Mouse (Mus musculus) midbrain, embryonic 10.5 days (tissue): ENCODE measurements at regions not wholly inside any gene's neighbourhood (a gene's known extent, or its start where the extent isn't known, plus 50 kb on each side); places are given as distances from the start of the nearest gene placed in this dataset.
A peak's percentile ranks its signal among the peaks of the same experiment; 100 is the strongest.

Source experiments
- DNase-seq: peaks from one replicate; pipeline ENCODE4 v3.0.0-alpha.2; 2017; ENCODE audit warnings: low spot score
- H3K27ac ChIP-seq: fragments of 300-500 bp; sonication (generic); replicated peaks from 2 replicates; pipeline ENCODE4 v1.5.1; 2016; ENCODE audit warnings: mild to moderate bottlenecking
- H3K27me3 ChIP-seq: fragments of 300-500 bp; sonication (generic); 2 replicates; pipeline ENCODE4 v1.6.1; 2016; ENCODE audit warnings: low read depth, mild to moderate bottlenecking; ENCODE audit not compliant: poor library complexity, severe bottlenecking
- H3K36me3 ChIP-seq: fragments of 300-500 bp; sonication (generic); 2 replicates; pipeline ENCODE4 v1.6.1; 2016; ENCODE audit warnings: mild to moderate bottlenecking, moderate library complexity
- H3K4me1 ChIP-seq: fragments of 300-500 bp; sonication (generic); 2 replicates; pipeline ENCODE4 v1.6.1; 2016
- H3K4me3 ChIP-seq: fragments of 300-500 bp; sonication (generic); 2 replicates; pipeline ENCODE4 v1.5.1; 2016; ENCODE audit warnings: mild to moderate bottlenecking, moderate library complexity
- H3K9me3 ChIP-seq: fragments of 300-500 bp; sonication (generic); replicated peaks from 2 replicates; pipeline ENCODE4 v1.6.1; 2016; ENCODE audit warnings: mild to moderate bottlenecking
- WGBS: fragments of 180-500 bp; shearing (Covaris S2); methylation state at CpG from one replicate; pipeline ENCODE4 v1.1.7; 2016; 5-methylcytosine and 5-hydroxymethylcytosine counted together

DNA sequence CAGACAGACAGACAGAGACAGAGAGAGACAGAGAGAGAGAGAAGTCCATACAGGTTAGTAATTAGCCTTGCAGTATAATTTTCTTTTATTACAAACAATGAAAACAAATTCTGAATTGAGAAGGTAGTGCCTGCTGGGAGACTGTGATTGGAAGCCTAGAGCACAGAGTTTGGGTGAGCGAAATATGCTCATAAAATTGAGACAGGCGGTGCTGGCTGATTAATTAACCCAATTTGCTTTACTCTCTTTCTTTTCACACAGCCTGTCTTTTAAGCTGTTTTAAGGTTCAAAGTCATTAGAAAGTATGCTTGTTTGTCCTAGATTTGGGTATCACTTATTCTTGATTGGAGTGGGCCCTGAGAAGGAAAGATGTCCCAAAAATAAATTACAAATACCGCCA lies 816.1 kb downstream of the Car8 start:
- 93% methylated on average over 3 of the region's 3 CpGs for WGBS
- no peaks in the 10 kb centered on the region for H3K4me1 ChIP-seq
- no peak for DNase-seq

DNA sequence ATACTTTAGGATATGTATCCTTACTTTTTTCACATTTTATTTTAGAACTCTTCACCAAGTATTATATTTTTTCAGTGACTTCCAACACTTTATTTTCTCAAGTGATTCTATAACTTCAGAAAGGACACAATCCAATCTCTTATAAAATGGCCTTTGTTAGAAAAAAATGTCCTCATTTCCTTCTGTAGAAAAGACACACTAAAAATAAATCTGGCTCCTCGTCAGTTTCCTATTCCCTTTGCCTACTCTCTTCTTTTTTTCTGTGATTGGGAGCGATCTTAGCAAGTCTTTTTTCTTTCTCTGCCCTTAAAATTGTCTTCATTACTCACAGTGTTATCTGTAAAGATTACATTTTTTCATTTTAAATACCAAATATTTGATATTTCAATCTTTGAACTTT lies 824.5 kb downstream of the Car8 start:
- no peaks in the 10 kb centered on the region for H3K27me3 ChIP-seq
- no peak for DNase-seq
- H3K4me1 ChIP-seq: no peaks in the 10 kb centered on the region
- no peak overlapping the region for H3K4me3 ChIP-seq
- no peaks in the 10 kb centered on the region for H3K9me3 ChIP-seq
- no peaks in the 10 kb centered on the region for H3K36me3 ChIP-seq
- 84% methylated on average over 2 of the region's 2 CpGs for WGBS
- H3K27ac ChIP-seq: no peak overlapping the region

More for the DNA sequence above, 816.1 kb downstream of the Car8 start:
- no peaks in the 10 kb centered on the region for H3K27me3 ChIP-seq
- H3K9me3 ChIP-seq: no peaks in the 10 kb centered on the region
- no peaks in the 10 kb centered on the region for H3K36me3 ChIP-seq
- H3K27ac ChIP-seq: no peak overlapping the region
- H3K4me3 ChIP-seq: no peak overlapping the region

- Histone ChIP-seq H3K4me3 (no peak overlapping the region), H3K27me3 (no peaks in the 10 kb centered on the region)
- no peak for DNase-seq
These were observed 846.1 kb downstream of the Car8 start for GRCm38 (mm10) chr4:7392696-7393095.

GRCm38 (mm10) chr4:7391596-7391995 lies 847.2 kb downstream of the Car8 start:
- Histone ChIP-seq H3K9me3 (no peaks in the 10 kb centered on the region), H3K27ac (no peak overlapping the region), H3K27me3 (no peaks in the 10 kb centered on the region), H3K36me3 (no peaks in the 10 kb centered on the region), H3K4me3 (no peak overlapping the region), H3K4me1 (peaks cover 5% of the 10 kb centered on the region; the same call in 1 of the 2 replicates)
- peak; percentile 43 for DNase-seq
- 86% methylated on average over 7 of the region's 7 CpGs for WGBS

More at GRCm38 (mm10) chr4:7392696-7393095, 846.1 kb downstream of the Car8 start:
- no peaks in the 10 kb centered on the region for H3K9me3 ChIP-seq
- no peak overlapping the region for H3K27ac ChIP-seq
- H3K36me3 ChIP-seq: no peaks in the 10 kb centered on the region
- H3K4me1 ChIP-seq: peaks cover 5% of the 10 kb centered on the region; the same call in 1 of the 2 replicates
- 55% methylated on average over 1 of the region's 1 CpGs for WGBS

DNA sequence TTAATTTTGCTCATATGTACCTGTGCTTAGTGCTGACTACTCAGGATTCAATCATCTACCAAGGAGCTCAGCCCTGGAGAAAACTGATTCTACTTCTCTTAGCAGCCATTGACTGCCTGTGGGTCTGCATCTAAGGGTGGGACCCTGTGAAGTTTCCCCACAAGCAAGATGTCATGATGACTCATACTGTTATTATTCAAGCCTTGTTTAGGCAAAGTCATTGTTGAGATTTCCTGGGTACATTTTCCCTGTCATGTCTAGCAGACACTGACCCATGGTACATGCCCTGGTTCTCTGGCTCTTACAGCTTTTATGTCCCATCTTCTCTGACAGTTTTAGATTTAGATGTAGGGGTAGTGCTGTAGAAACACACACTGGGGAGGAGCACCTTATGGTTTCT lies 853.8 kb downstream of the Car8 start:
- no peak overlapping the region for H3K4me3 ChIP-seq
- H3K36me3 ChIP-seq: no peaks in the 10 kb centered on the region
- no peaks in the 10 kb centered on the region for H3K9me3 ChIP-seq
- H3K27ac ChIP-seq: no peak overlapping the region
- DNase-seq: no peak
- no peaks in the 10 kb centered on the region for H3K4me1 ChIP-seq
- H3K27me3 ChIP-seq: no peaks in the 10 kb centered on the region

DNA sequence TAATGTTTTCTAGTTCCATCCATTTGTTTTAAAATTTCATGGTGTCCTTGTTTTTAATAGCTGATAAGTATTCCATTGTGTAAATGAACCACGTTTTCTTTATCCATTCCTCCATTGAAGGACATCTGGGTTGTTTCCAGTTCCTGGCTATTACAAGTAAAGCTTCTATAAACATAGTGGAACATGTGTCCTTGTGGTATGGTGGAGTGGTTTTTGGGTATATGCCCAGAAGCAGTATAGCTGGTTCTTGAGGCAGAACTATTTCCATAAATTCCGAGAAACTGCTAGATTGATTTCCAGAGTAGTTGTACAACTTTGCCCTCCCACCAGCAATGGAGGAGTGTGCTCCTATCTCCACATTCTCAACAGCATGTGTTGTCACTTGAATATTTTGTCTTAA lies 858.8 kb downstream of the Car8 start:
- Histone ChIP-seq H3K27ac (no peak overlapping the region), H3K4me1 (no peaks in the 10 kb centered on the region), H3K4me3 (no peak overlapping the region), H3K9me3 (no peaks in the 10 kb centered on the region), H3K36me3 (no peaks in the 10 kb centered on the region), H3K27me3 (no peaks in the 10 kb centered on the region)
- DNase-seq: no peak
- 74% methylated on average over 2 of the region's 2 CpGs for WGBS

- Histone ChIP-seq H3K9me3 (no peaks in the 10 kb centered on the region), H3K27ac (no peak overlapping the region), H3K36me3 (no peaks in the 10 kb centered on the region), H3K4me3 (no peak overlapping the region), H3K27me3 (no peaks in the 10 kb centered on the region), H3K4me1 (peaks cover 7% of the 10 kb centered on the region)
- DNase-seq: no peak
- 86% methylated on average over 3 of the region's 3 CpGs for WGBS
These were observed 874.4 kb downstream of the Car8 start for GRCm38 (mm10) chr4:7364238-7365040.

DNA sequence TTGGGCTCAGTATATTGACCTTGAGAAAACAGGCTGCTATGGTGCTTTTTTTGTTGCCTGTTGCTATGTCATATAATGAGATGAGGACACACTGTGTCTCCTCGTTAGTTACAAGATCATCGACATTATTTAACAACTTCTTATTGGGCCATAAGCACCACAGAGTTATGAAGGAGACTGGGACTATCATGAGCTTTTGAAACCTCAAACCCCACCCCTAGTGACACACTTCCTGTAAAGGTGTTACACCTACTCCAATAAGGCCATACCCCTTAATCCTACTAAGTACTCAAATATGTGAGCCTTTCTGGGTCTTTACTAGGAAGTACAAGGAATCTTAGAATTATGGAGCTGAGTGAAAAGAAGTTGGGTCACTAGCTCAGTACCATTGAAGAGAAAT lies 875.3 kb downstream of the Car8 start:
- 95% methylated on average over 2 of the region's 2 CpGs for WGBS
- H3K36me3 ChIP-seq: no peaks in the 10 kb centered on the region

DNA sequence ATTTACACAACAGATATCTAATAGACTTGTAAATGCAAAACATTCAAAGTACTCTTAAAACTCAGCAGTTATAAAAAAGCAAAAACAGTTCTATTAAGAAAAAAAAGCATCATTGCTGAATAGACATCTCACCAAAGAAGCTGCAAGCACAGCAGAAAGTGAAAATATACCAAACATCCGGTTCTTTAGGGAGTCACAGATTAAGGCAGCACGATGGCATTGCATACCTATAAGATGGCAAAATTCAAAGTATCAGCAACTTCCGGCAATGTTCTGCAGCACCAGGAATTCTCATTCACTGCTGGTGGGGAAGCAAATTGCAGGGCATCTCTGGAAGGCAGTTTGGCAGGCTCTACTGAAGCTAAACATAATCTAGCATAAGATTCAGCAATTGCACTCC lies 882.6 kb downstream of the Car8 start:
- Histone ChIP-seq H3K4me3 (no peak overlapping the region), H3K36me3 (no peaks in the 10 kb centered on the region), H3K27ac (no peak overlapping the region), H3K27me3 (no peaks in the 10 kb centered on the region), H3K9me3 (no peaks in the 10 kb centered on the region), H3K4me1 (no peaks in the 10 kb centered on the region)
- 89% methylated on average over 3 of the region's 3 CpGs for WGBS
- DNase-seq: no peak

More for the DNA sequence above, 875.3 kb downstream of the Car8 start:
- no peak for DNase-seq
- Histone ChIP-seq H3K4me1 (peaks cover 7% of the 10 kb centered on the region), H3K27me3 (no peaks in the 10 kb centered on the region), H3K9me3 (no peaks in the 10 kb centered on the region), H3K27ac (no peak overlapping the region), H3K4me3 (no peak overlapping the region)

DNA sequence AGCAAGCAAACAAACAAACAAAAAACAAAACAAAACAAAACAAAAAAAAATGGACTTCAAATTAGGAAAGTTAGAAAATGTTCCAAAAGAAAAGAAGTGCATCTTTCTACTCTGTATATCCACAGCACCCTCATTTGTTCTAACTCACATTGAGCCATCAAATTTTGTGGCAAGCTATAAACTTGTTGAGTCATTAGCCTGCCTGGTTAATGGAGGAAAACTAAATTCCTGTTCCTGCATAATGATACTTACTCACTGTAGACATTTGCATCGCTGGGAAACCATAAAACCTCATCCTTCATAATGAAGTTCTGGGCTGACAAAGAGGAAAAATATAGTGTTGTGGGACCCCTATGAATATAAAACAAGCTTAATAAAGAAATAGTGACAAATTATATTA lies 891.5 kb downstream of the Car8 start:
- Histone ChIP-seq H3K27me3 (no peaks in the 10 kb centered on the region), H3K36me3 (no peaks in the 10 kb centered on the region), H3K9me3 (no peaks in the 10 kb centered on the region), H3K4me1 (no peaks in the 10 kb centered on the region), H3K27ac (no peak overlapping the region), H3K4me3 (no peak overlapping the region)
- DNase-seq: no peak
- 93% methylated on average over 1 of the region's 1 CpGs for WGBS

GRCm38 (mm10) chr4:7341159-7341558 lies 897.7 kb downstream of the Car8 start:
- 86% methylated on average over 1 of the region's 1 CpGs for WGBS
- Histone ChIP-seq H3K27me3 (no peaks in the 10 kb centered on the region), H3K27ac (no peak overlapping the region), H3K9me3 (no peaks in the 10 kb centered on the region), H3K36me3 (no peaks in the 10 kb centered on the region), H3K4me1 (no peaks in the 10 kb centered on the region), H3K4me3 (no peak overlapping the region)
- no peak for DNase-seq

DNA sequence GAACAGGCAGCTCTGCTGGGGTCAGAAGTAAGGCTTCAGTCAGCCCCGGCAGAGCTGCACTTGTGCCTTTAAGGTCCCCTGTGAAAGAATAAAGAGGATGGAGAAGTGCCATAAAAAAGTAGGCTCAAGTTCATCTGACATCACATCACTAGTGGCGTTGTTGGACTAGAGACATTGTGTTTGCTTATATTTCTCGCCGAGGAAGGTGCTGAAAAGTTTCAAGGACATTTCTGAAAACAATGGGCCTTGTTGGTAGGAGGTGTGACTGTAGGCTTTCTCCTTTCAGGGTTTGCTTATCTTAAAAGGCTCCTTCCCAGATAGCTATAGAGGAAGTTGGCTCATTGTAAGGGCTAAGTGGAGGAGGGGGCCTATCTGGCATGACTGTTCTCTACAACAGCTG lies 924.6 kb downstream of the Car8 start:
- Histone ChIP-seq H3K27ac (no peak overlapping the region), H3K27me3 (no peaks in the 10 kb centered on the region), H3K36me3 (no peaks in the 10 kb centered on the region), H3K4me3 (no peak overlapping the region), H3K4me1 (no peaks in the 10 kb centered on the region), H3K9me3 (no peaks in the 10 kb centered on the region)
- DNase-seq: no peak
- 76% methylated on average over 4 of the region's 4 CpGs for WGBS

GRCm38 (mm10) chr4:7313219-7313618 lies 925.6 kb downstream of the Car8 start:
- no peaks in the 10 kb centered on the region for H3K27me3 ChIP-seq
- no peaks in the 10 kb centered on the region for H3K9me3 ChIP-seq
- H3K27ac ChIP-seq: no peak overlapping the region
- no peaks in the 10 kb centered on the region for H3K4me1 ChIP-seq
- no peak for DNase-seq
- no peaks in the 10 kb centered on the region for H3K36me3 ChIP-seq
- 87% methylated on average over 2 of the region's 2 CpGs for WGBS
- H3K4me3 ChIP-seq: no peak overlapping the region
